Mouse (Mus musculus) adrenal gland, adult 2 months (tissue): ENCODE results near the gene Ntmt1. TPM values are rescaled to one million over a fixed set of nuclear protein-coding genes. Genes with fewer than 3 reads are reported as not detected.

ENCODE experiments used
- DNase-seq: peaks from one replicate; pipeline ENCODE4 v3.0.0; 2021
- polyA plus RNA-seq: library from polyadenylated mRNA; depleted of rRNA; stranded (reverse); fragments of >200 nt; gene quantifications from 2 replicates; pipeline ENCODE4 v1.2.3, GENCODE M21; 2012; rRNA removed
- total RNA-seq, 2 experiments: library from RNA; stranded (reverse); gene quantifications; 2 replicates each; pipeline ENCODE4 v1.2.3; 2021

Ntmt1 gene
- total and polyA plus RNA-seq, 3 experiments: 33.5 to 77.1 (median 45.4) TPM

DNA sequence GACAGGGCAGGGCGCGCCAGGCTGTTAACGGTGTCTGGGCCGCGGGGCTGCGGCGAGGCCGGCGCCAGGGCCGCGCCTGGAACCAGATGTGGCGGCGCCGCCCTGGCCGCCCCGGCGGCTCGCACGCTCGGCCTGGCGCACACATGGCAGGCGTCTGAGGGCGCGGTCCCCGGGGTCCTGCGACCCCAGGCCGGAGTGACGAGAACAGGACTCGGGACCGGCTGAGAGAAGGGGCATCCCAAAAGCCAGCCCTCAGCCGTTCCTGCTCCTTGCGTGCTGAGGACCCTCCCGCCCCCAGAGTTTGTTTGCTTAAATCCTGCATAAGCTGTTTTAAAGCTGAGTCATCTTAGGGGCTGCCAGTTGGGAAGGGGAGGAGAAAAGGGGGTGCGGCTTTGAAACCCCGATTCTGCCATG lies 57.3 kb downstream of the Ntmt1 start:
- DNase-seq: no peak

DNA sequence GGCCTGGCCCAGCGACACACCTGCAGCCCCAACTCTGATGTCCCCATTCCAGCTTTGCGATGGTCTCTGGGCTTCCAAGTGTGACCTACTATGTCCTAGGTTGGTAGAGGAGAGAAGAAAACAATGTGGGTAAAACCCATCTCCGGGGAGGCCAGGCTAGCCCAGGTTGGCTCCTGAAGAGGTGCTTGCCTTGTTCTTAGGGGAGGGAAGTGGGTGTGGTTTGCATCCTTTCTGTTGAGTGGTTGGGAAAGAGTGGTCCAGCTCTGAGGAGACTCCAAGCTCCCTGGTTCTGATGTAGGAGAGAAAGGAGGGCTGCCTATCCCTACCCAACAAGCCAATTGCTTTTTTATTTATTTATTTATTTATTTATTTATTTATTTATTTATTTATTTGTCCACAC lies 57.8 kb downstream of the Ntmt1 start:
- no peak for DNase-seq

DNA sequence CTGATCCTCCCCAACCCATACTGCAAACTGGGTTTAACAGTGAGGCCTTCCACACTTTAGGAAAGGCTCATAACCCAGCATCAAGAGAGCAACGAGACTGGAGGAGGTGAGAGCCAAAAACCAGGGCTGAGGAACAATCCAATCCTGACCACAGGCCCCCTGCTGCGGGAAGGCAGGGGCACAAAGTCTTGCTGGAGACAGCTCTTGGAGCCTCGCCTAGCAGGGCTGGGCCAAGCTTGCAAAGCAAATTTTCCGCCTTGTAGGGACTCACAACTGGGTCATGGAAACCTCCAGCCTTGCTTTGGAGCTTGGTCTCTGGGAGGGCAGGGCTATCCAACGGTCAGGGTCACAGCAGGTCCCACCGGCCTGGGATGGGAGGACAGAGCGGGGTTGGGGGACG lies 63.2 kb downstream of the Ntmt1 start:
- DNase-seq: peak; percentile 16

Other genes starting within 250 kb of the Ntmt1 start
- 1 to 10 TPM; 1.1 to 1.8 TPM for gene Cstad, start 212.8 kb upstream of the Ntmt1 start, total RNA-seq
- gene Cstad, start 212.8 kb upstream of the Ntmt1 start, polyA plus RNA-seq: 0.29 and 0.30 TPM in 2 replicates
- 1 to 10 TPM; 1.8 to 5.0 TPM for gene 1700001O22Rik, start 4.2 kb upstream of the Ntmt1 start, total RNA-seq
- 2.8 and 3.6 TPM in 2 replicates for gene 1700001O22Rik, start 4.2 kb upstream of the Ntmt1 start, polyA plus RNA-seq
- 10 to 100 TPM; 24.7 to 30.3 TPM for gene Asb6, start 22.5 kb downstream of the Ntmt1 start, total RNA-seq
- gene Asb6, start 22.5 kb downstream of the Ntmt1 start, polyA plus RNA-seq: 58.2 and 62.5 TPM in 2 replicates
- 1 to 10 TPM; 2.1 to 2.2 TPM for gene Prrx2, start 27.1 kb downstream of the Ntmt1 start, total RNA-seq
- gene Prrx2, start 27.1 kb downstream of the Ntmt1 start, polyA plus RNA-seq: 4.3 and 5.0 TPM in 2 replicates
- gene Ptges, start 122.0 kb downstream of the Ntmt1 start, total RNA-seq: 10 to 100 TPM; 25.4 to 34.1 TPM
- 37.9 and 73.5 TPM in 2 replicates for gene Ptges, start 122.0 kb downstream of the Ntmt1 start, polyA plus RNA-seq
- gene Tor1b, start 145.1 kb downstream of the Ntmt1 start, total RNA-seq: 10 to 100 TPM; 49.6 to 51.2 TPM
- gene Tor1b, start 145.1 kb downstream of the Ntmt1 start, polyA plus RNA-seq: 61.7 and 81.7 TPM in 2 replicates
- gene Tor1a, start 160.1 kb downstream of the Ntmt1 start, total RNA-seq: 10 to 100 TPM; 33.5 to 37.5 TPM
- gene Tor1a, start 160.1 kb downstream of the Ntmt1 start, polyA plus RNA-seq: 57.0 and 60.9 TPM in 2 replicates
- 10 to 100 TPM; 45.3 to 50.7 TPM for gene BC005624, start 174.4 kb downstream of the Ntmt1 start, total RNA-seq
- gene BC005624, start 174.4 kb downstream of the Ntmt1 start, polyA plus RNA-seq: 5.6 and 7.8 TPM in 2 replicates
- gene Usp20, start 174.5 kb downstream of the Ntmt1 start, total RNA-seq: 10 to 100 TPM; 24.2 to 38.1 TPM
- 21.1 and 32.9 TPM in 2 replicates for gene Usp20, start 174.5 kb downstream of the Ntmt1 start, polyA plus RNA-seq